Mouse (Mus musculus) MEL (cell line): ENCODE measurements at regions not wholly inside any gene's neighbourhood (a gene's known extent, or its start where the extent isn't known, plus 50 kb on each side); places are given as distances from the start of the nearest gene placed in this dataset.

Experiments
- DNase-seq: peaks from one replicate; pipeline ENCODE4 v3.0.0; 2011; ENCODE audit warnings: low read depth, low spot score
- H3K27ac ChIP-seq: 2 replicates; pipeline ENCODE4 v1.5.1; 2012; ENCODE audit warnings: low read depth, mild to moderate bottlenecking, control low read depth, low read length, moderate library complexity; ENCODE audit not compliant: control insufficient read depth
- H3K27me3 ChIP-seq, 2 experiments: fragments of 150-350 bp in 1 of 2; sonication (generic) in 1 of 2; 2 replicates each; pipeline ENCODE4 v1.6.1; 2012; ENCODE audit warnings: low read length in 2 of 2, mild to moderate bottlenecking in 2 of 2, improper control_type of control experiment in 1 of 2, moderate library complexity in 1 of 2; ENCODE audit not compliant: insufficient read depth in 2 of 2, control insufficient read depth in 1 of 2
- H3K36me3 ChIP-seq, 2 experiments: 2 replicates each; pipeline ENCODE4 v1.6.1; 2012 to 2014; ENCODE audit warnings: low read length in 2 of 2, improper control_type of control experiment in 1 of 2, inconsistent platforms in 1 of 2, mild to moderate bottlenecking in 1 of 2; ENCODE audit not compliant: insufficient read depth in 2 of 2, control insufficient read depth in 1 of 2
- H3K4me1 ChIP-seq, 2 experiments: fragments of 150-350 bp in 1 of 2; sonication (generic) in 1 of 2; 2 replicates each; pipeline ENCODE4 v1.6.1; 2012; ENCODE audit warnings: low read length in 2 of 2, improper control_type of control experiment in 1 of 2, mild to moderate bottlenecking in 1 of 2; ENCODE audit not compliant: insufficient read depth in 2 of 2, control insufficient read depth in 1 of 2
- H3K4me3 ChIP-seq, 2 experiments: fragments of 150-350 bp in 1 of 2; sonication (generic) in 1 of 2; 2 replicates each; pipeline ENCODE4 v1.5.1; 2012; ENCODE audit warnings: low read depth in 2 of 2, low read length in 2 of 2, mild to moderate bottlenecking in 2 of 2, moderate library complexity in 2 of 2, control low read depth in 1 of 2, improper control_type of control experiment in 1 of 2; ENCODE audit not compliant: control insufficient read depth in 1 of 2, insufficient read depth in 1 of 2
- H3K79me2 ChIP-seq: 2 replicates; pipeline ENCODE4 v1.6.1; 2012; ENCODE audit warnings: mild to moderate bottlenecking, low read length, moderate library complexity; ENCODE audit not compliant: control insufficient read depth, poor library complexity, insufficient read depth
- H3K9ac ChIP-seq: 2 replicates; pipeline ENCODE4 v1.6.1; 2012; ENCODE audit warnings: low read depth, mild to moderate bottlenecking, control low read depth, low read length, moderate library complexity; ENCODE audit not compliant: control insufficient read depth, poor library complexity, severe bottlenecking
- H3K9me3 ChIP-seq: fragments of 150-350 bp; sonication (generic); replicated peaks from 2 replicates; pipeline ENCODE4 v1.6.1; 2012; ENCODE audit warnings: mild to moderate bottlenecking, low read length, improper control_type of control experiment, moderate library complexity; ENCODE audit not compliant: insufficient read depth
- CHD1 ChIP-seq: IDR thresholded peaks from 2 replicates; pipeline ENCODE4 v1.6.1; 2012; ENCODE audit warnings: low read depth, mild to moderate bottlenecking, inconsistent platforms, low read length, improper control_type of control experiment
- CHD2 ChIP-seq: IDR thresholded peaks from 2 replicates; pipeline ENCODE4 v1.6.1; 2011; ENCODE audit warnings: low read length, improper control_type of control experiment
- ELF1 ChIP-seq: IDR thresholded peaks from 2 replicates; pipeline ENCODE4 v1.6.1; 2014; ENCODE audit warnings: low read depth, mild to moderate bottlenecking, inconsistent platforms, low read length, improper control_type of control experiment, moderate library complexity
- GABPA ChIP-seq: IDR thresholded peaks from 2 replicates; pipeline ENCODE4 v1.6.1; 2012; ENCODE audit warnings: low read depth, mild to moderate bottlenecking, inconsistent platforms, low read length, improper control_type of control experiment, moderate library complexity
- GATA1 ChIP-seq: IDR thresholded peaks from 2 replicates; pipeline ENCODE4 v1.6.1; 2011; ENCODE audit warnings: low read depth, low read length, improper control_type of control experiment
- KAT2A ChIP-seq: conservative IDR thresholded peaks from 2 replicates; pipeline ENCODE4 v1.6.1; 2012; ENCODE audit warnings: low read depth, low read length, improper control_type of control experiment, inconsistent platforms
- MEF2A ChIP-seq: IDR thresholded peaks from 2 replicates; pipeline ENCODE4 v1.6.1; 2014; ENCODE audit warnings: low read depth, mild to moderate bottlenecking, inconsistent platforms, low read length, improper control_type of control experiment; ENCODE audit not compliant: poor library complexity, insufficient replicate concordance, severe bottlenecking; ENCODE audit errors: extremely low read depth
- NELFE ChIP-seq: IDR thresholded peaks from 2 replicates; pipeline ENCODE4 v1.6.1; 2011; ENCODE audit warnings: low read depth, low read length, improper control_type of control experiment
- NRF1 ChIP-seq: IDR thresholded peaks from 2 replicates; pipeline ENCODE4 v1.6.1; 2014; ENCODE audit warnings: low read depth, mild to moderate bottlenecking, inconsistent platforms, low read length, improper control_type of control experiment, moderate library complexity; ENCODE audit not compliant: poor library complexity, insufficient read depth, severe bottlenecking
- POLR2A ChIP-seq, 2 experiments: IDR thresholded peaks; 2 replicates each; pipeline ENCODE4 v1.6.1; 2011 to 2012; ENCODE audit warnings: low read length in 2 of 2, mild to moderate bottlenecking in 2 of 2, control low read depth in 1 of 2, improper control_type of control experiment in 1 of 2, low read depth in 1 of 2, moderate library complexity in 1 of 2; ENCODE audit not compliant: control insufficient read depth in 1 of 2, insufficient read depth in 1 of 2, poor library complexity in 1 of 2
- POLR2AphosphoS2 ChIP-seq: IDR thresholded peaks from 2 replicates; pipeline ENCODE4 v1.6.1; 2011; ENCODE audit warnings: low read length, improper control_type of control experiment
- RAD21 ChIP-seq: IDR thresholded peaks from 2 replicates; pipeline ENCODE4 v1.6.1; 2011; ENCODE audit warnings: mild to moderate bottlenecking, low read depth, low read length, improper control_type of control experiment
- RCOR1 ChIP-seq: IDR thresholded peaks from 2 replicates; pipeline ENCODE4 v1.6.1; 2012; ENCODE audit warnings: low read depth, mild to moderate bottlenecking, inconsistent platforms, low read length, improper control_type of control experiment
- SMC3 ChIP-seq: IDR thresholded peaks from 2 replicates; pipeline ENCODE4 v1.6.1; 2011; ENCODE audit warnings: low read depth, low read length, improper control_type of control experiment
- TAL1 ChIP-seq: IDR thresholded peaks from 2 replicates; pipeline ENCODE4 v1.6.1; 2012; ENCODE audit warnings: mild to moderate bottlenecking, inconsistent platforms, low read length, moderate library complexity, mixed read lengths
- ZC3H11A ChIP-seq: IDR thresholded peaks from 2 replicates; pipeline ENCODE4 v1.6.1; 2012; ENCODE audit warnings: low read depth, mild to moderate bottlenecking, inconsistent platforms, low read length, improper control_type of control experiment
- ZMIZ1 ChIP-seq: IDR thresholded peaks from 2 replicates; pipeline ENCODE4 v1.6.1; 2012; ENCODE audit warnings: low read depth, mild to moderate bottlenecking, inconsistent platforms, low read length, improper control_type of control experiment, moderate library complexity

- peaks cover 8% of the 10 kb centered on the region in 2 experiments for H3K27me3 ChIP-seq
- H3K36me3 ChIP-seq = no peaks in the 10 kb centered on the region
- no peak overlapping the region for H3K4me3 ChIP-seq
- H3K9ac ChIP-seq = no peak overlapping the region
- no peak overlapping the region for H3K27ac ChIP-seq
- no peak for DNase-seq
- H3K4me1 ChIP-seq = no peaks in the 10 kb centered on the region
- H3K9me3 ChIP-seq = no peaks in the 10 kb centered on the region
- TF ChIP-seq NRF1 (no peak), RAD21 (no peak), SMC3 (no peak), POLR2A (IDR thresholded peaks at IDR 0.05; ENCODE audit: control insufficient read depth in 1 of 2, insufficient read depth in 1 of 2, low read depth in 1 of 2, low read length in 2 of 2, poor library complexity in 1 of 2) (no peak), CHD2 (no peak), RCOR1 (no peak), MEF2A (no peak), CHD1 (no peak), ELF1 (no peak), NELFE (no peak), ZC3H11A (no peak), GABPA (no peak), ZMIZ1 (no peak), GATA1 (no peak), TAL1 (no peak), KAT2A (no peak), POLR2AphosphoS2 (no peak)
- H3K79me2 ChIP-seq = no peaks in the 10 kb centered on the region
These were observed 113.3 kb downstream of the Apip start for GRCm38 (mm10) chr2:103186751-103187260.

- no peaks in the 10 kb centered on the region for H3K9me3 ChIP-seq
- H3K9ac ChIP-seq = no peak overlapping the region
- peaks cover 8 to 11% of the 10 kb centered on the region in 2 experiments for H3K27me3 ChIP-seq
- H3K79me2 ChIP-seq = no peaks in the 10 kb centered on the region
- no peak overlapping the region for H3K4me3 ChIP-seq
- no peaks in the 10 kb centered on the region for H3K36me3 ChIP-seq
- no peaks in the 10 kb centered on the region for H3K4me1 ChIP-seq
- DNase-seq = no peak
- no peak for TF ChIP-seq TAL1
- TF ChIP-seq, all 39 proteins: peak for 0
- H3K27ac ChIP-seq = no peak overlapping the region
These were observed 110.5 kb downstream of the Ehf start for GRCm38 (mm10) chr2:103192591-103192990.
